Mouse (Mus musculus) heart, embryonic 14.5 days (tissue): ENCODE data around the gene Syt9. TPM values are rescaled to one million over a fixed set of nuclear protein-coding genes. Genes with fewer than 3 reads are reported as not detected.

Experiments
- ATAC-seq: fragments of 200-750 bp; cut with Nextera tagmentation; 2 replicates; pipeline ENCODE4 v1.8.0; 2017; ENCODE audit warnings: low read depth, moderate TSS enrichment; ENCODE audit not compliant: insufficient number of reproducible peaks, insufficient read depth, low FRiP score
- H3K27ac ChIP-seq, 2 experiments: fragments of 200-500 bp in 1 of 2; fragments of 300-500 bp in 1 of 2; sonication (generic) in 1 of 2; replicated peaks in 1 of 2; 2 replicates each; pipeline ENCODE4 v1.5.1; 2012 to 2014; ENCODE audit warnings: low read depth in 2 of 2, low read length in 2 of 2, control low read depth in 1 of 2, mild to moderate bottlenecking in 1 of 2, mixed read lengths in 1 of 2; ENCODE audit not compliant: control insufficient read depth in 1 of 2, insufficient read depth in 1 of 2
- H3K27me3 ChIP-seq: fragments of 300-500 bp; sonication (generic); 2 replicates; pipeline ENCODE4 v1.6.1; 2014; ENCODE audit warnings: mild to moderate bottlenecking, low read length, control low read depth; ENCODE audit not compliant: control insufficient read depth, insufficient read depth
- H3K36me3 ChIP-seq: fragments of 300-500 bp; sonication (generic); 2 replicates; pipeline ENCODE4 v1.6.1; 2014; ENCODE audit warnings: mild to moderate bottlenecking, control low read depth, low read length, mixed read lengths; ENCODE audit not compliant: control insufficient read depth, insufficient read depth
- H3K4me1 ChIP-seq, 2 experiments: fragments of 200-500 bp in 1 of 2; fragments of 300-500 bp in 1 of 2; sonication (generic) in 1 of 2; 2 replicates each; pipeline ENCODE4 v1.6.1; 2012 to 2014; ENCODE audit warnings: low read length in 2 of 2, control low read depth in 1 of 2, mixed read lengths in 1 of 2; ENCODE audit not compliant: control insufficient read depth in 2 of 2, insufficient read depth in 2 of 2
- H3K4me2 ChIP-seq: fragments of 300-500 bp; sonication (generic); 2 replicates; pipeline ENCODE4 v1.6.1; 2014; ENCODE audit warnings: mild to moderate bottlenecking, low read length
- H3K4me3 ChIP-seq, 2 experiments: fragments of 200-500 bp in 1 of 2; fragments of 300-500 bp in 1 of 2; sonication (generic) in 1 of 2; 2 replicates each; pipeline ENCODE4 v1.5.1; 2012 to 2014; ENCODE audit warnings: low read length in 2 of 2, mild to moderate bottlenecking in 2 of 2, control low read depth in 1 of 2, low read depth in 1 of 2, moderate library complexity in 1 of 2; ENCODE audit not compliant: control insufficient read depth in 1 of 2, insufficient read depth in 1 of 2
- H3K9ac ChIP-seq: fragments of 300-500 bp; sonication (generic); 2 replicates; pipeline ENCODE4 v1.6.1; 2014; ENCODE audit warnings: mild to moderate bottlenecking, low read length
- H3K9me3 ChIP-seq: fragments of 300-500 bp; sonication (generic); 2 replicates; pipeline ENCODE4 v1.6.1; 2016; ENCODE audit warnings: low read length, control low read depth; ENCODE audit not compliant: control insufficient read depth
- whole genome bisulfite sequencing: fragments of 180-500 bp; shearing (Covaris S2); extraction: QIAGEN DNeasy Blood & Tissue Kit; methylation state at CpG from one replicate; pipeline ENCODE4 v1.1.7; 2014; 5-methylcytosine and 5-hydroxymethylcytosine counted together
- polyA plus RNA-seq: library from polyadenylated mRNA; unstranded; fragments of >200 nt; fragmentation: Nextera tagmentation; extraction: Ambion mirVana; gene quantifications from 2 replicates; pipeline ENCODE4 v1.2.1, GENCODE M21; 2014

Syt9 gene
- polyA plus RNA-seq, 1 experiment from 2014 or later = 0.54 TPM

DNA sequence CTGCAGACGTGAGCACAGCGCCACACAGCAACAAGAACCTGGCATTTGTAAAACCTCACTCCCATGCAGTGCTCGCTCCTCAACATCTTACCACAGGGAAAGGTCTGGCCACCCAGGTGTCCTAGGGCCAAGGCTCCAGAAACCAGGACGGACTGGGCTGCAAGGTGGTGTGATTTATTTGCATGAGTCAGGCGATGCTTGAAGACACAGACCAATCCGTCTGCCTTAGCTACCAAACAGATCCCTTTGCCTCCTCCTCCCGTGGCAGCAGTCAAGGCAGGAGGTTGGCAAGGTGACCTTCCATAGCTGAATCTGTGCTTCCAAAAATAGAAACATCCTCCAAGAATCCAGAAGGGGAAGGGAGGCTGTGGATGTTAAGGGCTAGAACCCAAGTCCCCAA lies 130.1 kb downstream of the Syt9 start:
- no peak for ATAC-seq
- 54% methylated on average over 7 of the region's 7 CpGs for WGBS
- Histone ChIP-seq H3K36me3 (no peaks in the 10 kb centered on the region), H3K27ac (no peak overlapping the region), H3K4me3 (no peak overlapping the region), H3K4me1 (0 out of 4 replicates have a peak, but pooled peaks cover 0 to 3% of the 10 kb centered on the region in 2 experiments), H3K27me3 (no peaks in the 10 kb centered on the region), H3K9ac (no peak overlapping the region), H3K9me3 (no peaks in the 10 kb centered on the region), H3K4me2 (no peak overlapping the region)

GRCm38 (mm10) chr7:107504761-107505712 lies 134.5 kb downstream of the Syt9 start:
- no peak overlapping the region for H3K4me2 ChIP-seq
- H3K27ac ChIP-seq = no peak overlapping the region
- no peaks in the 10 kb centered on the region for H3K36me3 ChIP-seq
- 0 out of 4 replicates have a peak, but pooled peaks cover 0 to 3% of the 10 kb centered on the region in 2 experiments for H3K4me1 ChIP-seq
- no peaks in the 10 kb centered on the region for H3K27me3 ChIP-seq
- H3K9ac ChIP-seq = no peak overlapping the region
- WGBS = 60% methylated on average over 5 of the region's 5 CpGs
- ATAC-seq = no peak
- H3K9me3 ChIP-seq = no peaks in the 10 kb centered on the region
- H3K4me3 ChIP-seq = no peak overlapping the region

GRCm38 (mm10) chr7:107507920-107508319 lies 137.4 kb downstream of the Syt9 start:
- Histone ChIP-seq H3K4me3 (no peak overlapping the region), H3K9ac (no peak overlapping the region), H3K27ac (no peak overlapping the region), H3K9me3 (no peaks in the 10 kb centered on the region), H3K4me2 (no peak overlapping the region), H3K4me1 (no peaks in the 10 kb centered on the region), H3K27me3 (no peaks in the 10 kb centered on the region), H3K36me3 (no peaks in the 10 kb centered on the region)
- 54% methylated on average over 3 of the region's 3 CpGs for WGBS
- no peak for ATAC-seq

GRCm38 (mm10) chr7:107509740-107510139 lies 139.2 kb downstream of the Syt9 start:
- WGBS = 65% methylated on average over 3 of the region's 3 CpGs
- Histone ChIP-seq H3K9ac (no peak overlapping the region), H3K4me3 (no peak overlapping the region), H3K36me3 (no peaks in the 10 kb centered on the region), H3K27ac (no peak overlapping the region), H3K9me3 (no peaks in the 10 kb centered on the region), H3K4me2 (no peak overlapping the region), H3K27me3 (no peaks in the 10 kb centered on the region), H3K4me1 (no peaks in the 10 kb centered on the region)
- no peak for ATAC-seq

DNA sequence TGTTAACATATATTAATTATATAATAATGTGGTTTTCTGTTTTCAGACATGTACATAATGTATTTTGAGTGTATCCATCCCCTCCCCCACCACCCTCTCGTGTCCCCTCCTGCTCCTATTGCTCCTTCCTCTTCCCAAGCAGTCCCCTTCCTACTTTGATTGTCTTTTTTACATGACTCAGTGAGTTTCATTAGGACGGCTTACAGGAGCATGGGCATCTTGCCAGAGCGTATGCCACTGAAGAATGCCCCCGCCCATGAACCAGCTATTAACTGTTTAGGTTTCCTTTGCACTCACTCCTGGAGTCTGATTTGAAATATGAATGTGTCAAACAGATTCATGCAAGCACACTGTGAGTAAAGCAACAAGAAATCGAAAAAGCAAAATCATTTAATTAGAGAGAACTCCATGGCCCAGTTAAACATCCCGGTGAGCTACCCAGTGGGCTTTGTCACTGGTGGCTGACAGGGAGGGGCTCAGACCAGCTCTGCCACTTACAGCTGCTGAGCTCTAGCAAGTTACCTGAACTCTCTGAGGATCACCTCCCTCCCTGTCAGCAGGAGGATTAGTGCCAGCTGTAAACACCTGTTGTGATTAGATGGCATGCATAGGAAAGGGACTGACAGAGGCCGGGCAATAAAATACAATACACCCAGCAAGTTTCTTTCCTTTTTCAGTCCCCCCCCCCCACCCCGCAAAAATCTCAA lies 146.3 kb downstream of the Syt9 start:
- 45% methylated on average over 8 of the region's 8 CpGs for WGBS
- no peaks in the 10 kb centered on the region for H3K27me3 ChIP-seq
- no peak overlapping the region for H3K9ac ChIP-seq
- H3K4me2 ChIP-seq = no peak overlapping the region
- H3K9me3 ChIP-seq = no peaks in the 10 kb centered on the region
- ATAC-seq = no peak
- H3K27ac ChIP-seq = no peak overlapping the region
- H3K4me3 ChIP-seq = no peak overlapping the region
- no peaks in the 10 kb centered on the region for H3K36me3 ChIP-seq
- H3K4me1 ChIP-seq = peaks cover 0 to 3% of the 10 kb centered on the region in 2 experiments; a peak in 2 of 4 replicates

DNA sequence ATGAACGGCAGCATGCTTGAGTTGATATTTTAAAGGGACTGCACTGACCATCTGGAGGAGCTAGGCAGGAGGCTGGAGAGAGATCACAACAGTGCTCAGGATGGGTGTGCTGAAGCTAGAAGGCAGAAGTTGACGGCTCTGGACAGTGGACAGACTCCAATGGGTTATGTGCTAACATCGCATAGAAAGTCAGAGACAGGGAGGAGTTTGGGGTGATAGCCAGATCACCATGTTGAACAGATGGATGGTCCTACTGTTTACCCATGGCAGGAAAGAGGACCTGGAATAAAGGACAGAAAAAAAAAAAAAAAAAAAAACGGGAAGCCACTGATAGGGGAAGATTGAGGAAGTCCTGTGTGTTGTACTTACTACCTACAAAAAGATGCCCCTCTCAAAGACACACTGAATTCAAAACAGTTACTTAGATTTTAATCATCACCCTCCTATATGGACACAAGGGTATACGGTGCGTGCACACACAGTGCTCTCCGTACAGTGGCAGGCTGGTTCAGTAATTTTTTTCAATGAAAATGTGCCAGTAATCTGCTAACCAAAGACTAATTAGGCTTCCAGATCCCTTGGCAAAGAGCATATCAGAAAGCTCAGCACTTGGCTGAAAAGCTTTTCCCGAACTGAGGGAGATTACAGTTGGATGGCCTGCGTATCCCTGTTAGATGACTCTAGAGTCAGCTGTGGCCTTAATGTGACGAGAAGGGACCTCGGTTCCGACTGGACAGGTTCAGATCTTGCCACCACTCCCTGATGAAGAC lies 148.9 kb downstream of the Syt9 start:
- ATAC-seq = no peak
- no peak overlapping the region for H3K9ac ChIP-seq
- no peaks in the 10 kb centered on the region for H3K36me3 ChIP-seq
- no peaks in the 10 kb centered on the region for H3K27me3 ChIP-seq
- H3K4me1 ChIP-seq = peaks cover 0 to 3% of the 10 kb centered on the region in 2 experiments; a peak in 2 of 4 replicates
- H3K4me3 ChIP-seq = no peak overlapping the region
- no peak overlapping the region for H3K4me2 ChIP-seq
- H3K27ac ChIP-seq = no peak overlapping the region
- WGBS = 81% methylated on average over 12 of the region's 12 CpGs
- H3K9me3 ChIP-seq = no peaks in the 10 kb centered on the region

DNA sequence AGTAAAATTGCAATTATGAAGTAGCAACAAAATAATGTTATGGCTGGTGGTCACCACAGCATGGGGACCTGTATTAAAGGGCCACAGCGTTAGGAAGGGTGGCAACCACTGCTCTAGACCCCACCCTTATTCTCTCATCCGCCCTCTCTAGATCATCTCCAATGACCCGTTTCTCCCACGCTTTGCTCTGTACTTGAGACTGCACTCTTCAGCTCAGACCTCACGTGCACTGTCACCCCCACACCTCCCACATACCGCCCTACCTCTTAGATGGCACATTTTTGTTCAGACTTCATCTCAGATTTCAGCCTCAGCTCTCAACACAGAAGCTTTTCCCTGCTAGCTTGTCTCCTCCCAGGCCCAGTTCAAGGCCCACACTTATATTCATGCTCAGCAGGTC lies 150.9 kb downstream of the Syt9 start:
- H3K9ac ChIP-seq = no peak overlapping the region
- no peak overlapping the region for H3K27ac ChIP-seq
- H3K4me2 ChIP-seq = no peak overlapping the region
- no peak for ATAC-seq
- H3K4me3 ChIP-seq = no peak overlapping the region
- H3K36me3 ChIP-seq = no peaks in the 10 kb centered on the region
- no peaks in the 10 kb centered on the region for H3K9me3 ChIP-seq
- no peaks in the 10 kb centered on the region for H3K27me3 ChIP-seq
- H3K4me1 ChIP-seq = peaks cover 0 to 3% of the 10 kb centered on the region in 2 experiments; a peak in 2 of 4 replicates
- WGBS = 76% methylated on average over 6 of the region's 6 CpGs
